Mouse (Mus musculus): ENCODE measurements around the gene Slc25a13. TPM values are rescaled to one million over a fixed set of nuclear protein-coding genes. Genes with fewer than 3 reads are reported as not detected.
"Not testable (repeated sequence)": the region's sequence is repeated elsewhere in the genome, so short reads cannot be mapped to it uniquely, and the experiment has no call there.

Slc25a13 gene
- polyA plus RNA-seq, 1 experiment from 2014 or later, result 55.2 TPM

- 78% methylated on average over 1 of the region's 1 CpGs for WGBS
These were observed 9.6 kb downstream of the Slc25a13 start for GRCm38 (mm10) chr6:6207395-6207794.

GRCm38 (mm10) chr6:6205599-6206165, 11.3 kb downstream of the Slc25a13 start:
- H3K4me1 ChIP-seq (replicated peaks; ENCODE audit: insufficient read depth, low read length), result no peaks in the 10 kb centered on the region
- DNase-seq (ENCODE audit: low spot score) (peak; percentile 27), ATAC-seq (replicated peaks; ENCODE audit: low FRiP score, low read depth) (no peak)
- H3K9me3 ChIP-seq (replicated peaks; ENCODE audit: low read length), result no peaks in the 10 kb centered on the region
- WGBS, result 89% methylated on average over 3 of the region's 3 CpGs
- no peaks in the 10 kb centered on the region for H3K36me3 ChIP-seq (ENCODE audit: insufficient read depth, low read length)
- peak; percentile 23; the same call in 1 of the 2 replicates for TF ChIP-seq CTCF (IDR thresholded peaks at IDR 0.05; ENCODE audit: low read depth)
- no peak overlapping the region for H3K9ac ChIP-seq (ENCODE audit: low read depth, low read length)
- H3K4me2 ChIP-seq (ENCODE audit: low read length), result no peak overlapping the region
- no peaks in the 10 kb centered on the region for H3K27me3 ChIP-seq (ENCODE audit: insufficient read depth, low read length)
- H3K4me3 ChIP-seq (replicated peaks; ENCODE audit: low read depth, low read length), result no peak overlapping the region
- no peak overlapping the region for H3K27ac ChIP-seq

More at GRCm38 (mm10) chr6:6207395-6207794, 9.6 kb downstream of the Slc25a13 start:
- ATAC-seq (replicated peaks; ENCODE audit: low FRiP score, low read depth), result no peak
- TF ChIP-seq CTCF (IDR thresholded peaks at IDR 0.05; ENCODE audit: low read depth), result no peak
- no peak overlapping the region for H3K27ac ChIP-seq
- no peak overlapping the region for H3K4me3 ChIP-seq (replicated peaks; ENCODE audit: low read depth, low read length)
- no peaks in the 10 kb centered on the region for H3K9me3 ChIP-seq (replicated peaks; ENCODE audit: low read length)
- H3K27me3 ChIP-seq (ENCODE audit: insufficient read depth, low read length), result no peaks in the 10 kb centered on the region
- no peak overlapping the region for H3K4me2 ChIP-seq (ENCODE audit: low read length)
- no peaks in the 10 kb centered on the region for H3K4me1 ChIP-seq (replicated peaks; ENCODE audit: insufficient read depth, low read length)
- DNase-seq (ENCODE audit: low spot score), result no peak
- H3K36me3 ChIP-seq (ENCODE audit: insufficient read depth, low read length), result no peaks in the 10 kb centered on the region
- H3K9ac ChIP-seq (ENCODE audit: low read depth, low read length), result no peak overlapping the region

GRCm38 (mm10) chr6:6202451-6202850, 14.5 kb downstream of the Slc25a13 start:
- H3K27ac ChIP-seq, result no peak overlapping the region
- no peak for TF ChIP-seq CTCF (IDR thresholded peaks at IDR 0.05; ENCODE audit: low read depth)
- no peaks in the 10 kb centered on the region for H3K9me3 ChIP-seq (replicated peaks; ENCODE audit: low read length)
- no peak overlapping the region for H3K4me3 ChIP-seq (replicated peaks; ENCODE audit: low read depth, low read length)
- DNase-seq (ENCODE audit: low spot score), result no peak
- WGBS, result 79% methylated on average over 6 of the region's 6 CpGs
- H3K36me3 ChIP-seq (ENCODE audit: insufficient read depth, low read length), result no peaks in the 10 kb centered on the region
- no peak overlapping the region for H3K9ac ChIP-seq (ENCODE audit: low read depth, low read length)
- no peaks in the 10 kb centered on the region for H3K4me1 ChIP-seq (replicated peaks; ENCODE audit: insufficient read depth, low read length)
- H3K4me2 ChIP-seq (ENCODE audit: low read length), result no peak overlapping the region
- no peak for ATAC-seq (replicated peaks; ENCODE audit: low FRiP score, low read depth)
- no peaks in the 10 kb centered on the region for H3K27me3 ChIP-seq (ENCODE audit: insufficient read depth, low read length)

GRCm38 (mm10) chr6:6201977-6202376, 15.0 kb downstream of the Slc25a13 start:
- ATAC-seq (replicated peaks; ENCODE audit: low FRiP score, low read depth) (no peak), DNase-seq (ENCODE audit: low spot score) (no peak)
- no peak for TF ChIP-seq CTCF (IDR thresholded peaks at IDR 0.05; ENCODE audit: low read depth)
- Histone ChIP-seq H3K4me1 (replicated peaks; ENCODE audit: insufficient read depth, low read length) (no peaks in the 10 kb centered on the region), H3K9me3 (replicated peaks; ENCODE audit: low read length) (no peaks in the 10 kb centered on the region), H3K4me2 (ENCODE audit: low read length) (no peak overlapping the region), H3K27me3 (ENCODE audit: insufficient read depth, low read length) (no peaks in the 10 kb centered on the region), H3K4me3 (replicated peaks; ENCODE audit: low read depth, low read length) (no peak overlapping the region), H3K9ac (ENCODE audit: low read depth, low read length) (no peak overlapping the region), H3K36me3 (ENCODE audit: insufficient read depth, low read length) (no peaks in the 10 kb centered on the region), H3K27ac (no peak overlapping the region)
- 74% methylated on average over 5 of the region's 5 CpGs for WGBS

GRCm38 (mm10) chr6:6199138-6199870, 17.7 kb downstream of the Slc25a13 start:
- Histone ChIP-seq H3K9ac (ENCODE audit: low read depth, low read length) (no peak overlapping the region), H3K9me3 (replicated peaks; ENCODE audit: low read length) (no peaks in the 10 kb centered on the region), H3K27me3 (ENCODE audit: insufficient read depth, low read length) (no peaks in the 10 kb centered on the region), H3K4me2 (ENCODE audit: low read length) (no peak overlapping the region), H3K27ac (no peak overlapping the region), H3K4me3 (replicated peaks; ENCODE audit: low read depth, low read length) (no peak overlapping the region), H3K36me3 (ENCODE audit: insufficient read depth, low read length) (no peaks in the 10 kb centered on the region), H3K4me1 (replicated peaks; ENCODE audit: insufficient read depth, low read length) (no peaks in the 10 kb centered on the region)
- WGBS, result 85% methylated on average over 10 of the region's 10 CpGs
- ATAC-seq (replicated peaks; ENCODE audit: low FRiP score, low read depth) (no peak), DNase-seq (ENCODE audit: low spot score) (no peak)
- TF ChIP-seq CTCF (IDR thresholded peaks at IDR 0.05; ENCODE audit: low read depth), result no peak

- not testable (repeated sequence) for ATAC-seq (replicated peaks; ENCODE audit: low FRiP score, low read depth); H3K27ac ChIP-seq; H3K9me3 ChIP-seq (replicated peaks; ENCODE audit: low read length); H3K4me3 ChIP-seq (replicated peaks; ENCODE audit: low read depth, low read length); H3K36me3 ChIP-seq (ENCODE audit: insufficient read depth, low read length); H3K4me2 ChIP-seq (ENCODE audit: low read length); H3K4me1 ChIP-seq (replicated peaks; ENCODE audit: insufficient read depth, low read length); DNase-seq (ENCODE audit: low spot score); H3K27me3 ChIP-seq (ENCODE audit: insufficient read depth, low read length); H3K9ac ChIP-seq (ENCODE audit: low read depth, low read length)
- 94% methylated on average over 3 of the region's 3 CpGs for WGBS
These were observed 18.9 kb downstream of the Slc25a13 start for GRCm38 (mm10) chr6:6198056-6198455.
